9 mouse cellular contexts compared by ENCODE assay signal in genomic region chr19:43616415-43616861, GRCm38 (mm10). TPM values are rescaled to one million over a fixed set of nuclear protein-coding genes. Genes with fewer than 3 reads are reported as not detected.
A peak's percentile ranks its signal among the peaks of the same experiment; 100 is the strongest.
DNase-seq lines count a peak whose midpoint lies in the region; ATAC-seq and TF ChIP-seq lines count a peak whose summit lies in the region.
"Had no signal": no experiment of that assay in that cellular context is flagged by ENCODE, and none has a peak within 500 bp of the region (broad histone marks: within the 10 kb centered on the region; RNA-seq: fewer than 3 reads in every experiment).

No protein-coding gene starts in this region.

- no peak for TF ChIP-seq POLR2A in heart, adult 2 months (IDR thresholded peaks at IDR 0.05; ENCODE audit: insufficient read depth, low read depth, low read length)

- no peak for TF ChIP-seq EP300 in heart, adult 2 months (IDR thresholded peaks at IDR 0.05; ENCODE audit: insufficient read depth, low read depth, low read length)

- 2% methylated on average over 35 of the region's 35 CpGs for WGBS in heart, adult 2 months
- WGBS in forebrain, postnatal 0 days: under 1% methylated on average over 34 of the region's 35 CpGs
- 1% methylated on average over 35 of the region's 35 CpGs for WGBS in liver, embryonic 15.5 days (ENCODE audit: insufficient replicate concordance)

- no peaks in the 10 kb centered on the region; the same call in 1 of the 2 replicates for H3K4me1 ChIP-seq in heart, adult 2 months (ENCODE audit: control insufficient read depth, insufficient read depth, low read length)
- peaks cover 3% of the 10 kb centered on the region; the same call in 1 of the 2 replicates for H3K4me1 ChIP-seq in forebrain, postnatal 0 days (ENCODE audit: insufficient read depth)
- H3K4me1 ChIP-seq in liver, embryonic 15.5 days (replicated peaks): peaks cover 30% of the 10 kb centered on the region

- peak in 1 of 2 experiments; percentile 41 for DNase-seq in heart, adult 2 months
- no peak for DNase-seq in heart, postnatal 36 days
- DNase-seq in ES-CJ7 (ENCODE audit: low read depth, low spot score): peak; percentile 77
- peak; percentile 42 for DNase-seq in forebrain, postnatal 0 days
- no peak for DNase-seq in right cerebral cortex, postnatal 10 days (ENCODE audit: low spot score in 2 of 2)
- no peak for DNase-seq in left cerebral cortex, adult 9 months (ENCODE audit: low spot score in 2 of 2)
- no peak for DNase-seq in left cerebral cortex, adult 2 months (ENCODE audit: extremely low spot score in 1 of 2, low spot score in 2 of 2)

- intact Hi-C loops in heart, adult 2 months (cut with DNase I): no loop called here
- intact Hi-C loops in heart, postnatal 36 days (cut with DNase I): loop anchor here (10.0 kb wide), 1 partner anchor 232 kb away; the partner anchor contains the start of gene Hpse2
- intact Hi-C loops in left cerebral cortex, adult 2 months (cut with DNase I): loop anchor here (5.0 kb wide), 1 partner anchor 44 kb away; no protein-coding TSS in a partner anchor

- H3K9me3 ChIP-seq in forebrain, postnatal 0 days (ENCODE audit: low read length): no peaks in the 10 kb centered on the region
- H3K9me3 ChIP-seq in liver, embryonic 15.5 days (replicated peaks): no peaks in the 10 kb centered on the region

- peak overlapping the region; percentile 49 for H3K4me2 ChIP-seq in forebrain, postnatal 0 days (ENCODE audit: low read depth)
- peak overlapping the region; percentile 14 for H3K4me2 ChIP-seq in liver, embryonic 15.5 days

- no peak for TF ChIP-seq CTCF in heart, adult 2 months (IDR thresholded peaks at IDR 0.05)
- no peak for TF ChIP-seq CTCF in forebrain, postnatal 0 days (IDR thresholded peaks at IDR 0.05; ENCODE audit: low read depth)
- no peak for TF ChIP-seq CTCF in left cerebral cortex, adult 2 months (IDR thresholded peaks at IDR 0.05)

- H3K9ac ChIP-seq in heart, adult 2 months (ENCODE audit: low read depth, low read length): no peak overlapping the region
- H3K9ac ChIP-seq in forebrain, postnatal 0 days: peak overlapping the region; percentile 45; the same call in 1 of the 2 replicates
- H3K9ac ChIP-seq in liver, embryonic 15.5 days: no peak overlapping the region

- no peaks in the 10 kb centered on the region for H3K36me3 ChIP-seq in heart, adult 2 months (ENCODE audit: control insufficient read depth, insufficient read depth, low read length)
- H3K36me3 ChIP-seq in forebrain, postnatal 0 days (ENCODE audit: insufficient read depth): no peaks in the 10 kb centered on the region
- no peaks in the 10 kb centered on the region for H3K36me3 ChIP-seq in liver, embryonic 15.5 days (replicated peaks)

- peaks cover 52% of the 10 kb centered on the region for H3K27me3 ChIP-seq in heart, adult 2 months (ENCODE audit: control insufficient read depth, insufficient read depth, low read length)
- peaks cover 56% of the 10 kb centered on the region for H3K27me3 ChIP-seq in forebrain, postnatal 0 days (ENCODE audit: insufficient read depth, low read length)
- H3K27me3 ChIP-seq in liver, embryonic 15.5 days: peaks cover 100% of the 10 kb centered on the region

- no peaks in the 10 kb centered on the region for H3K79me2 ChIP-seq in heart, adult 2 months (replicated peaks; ENCODE audit: control insufficient read depth, insufficient read depth, low read length)

- 0 out of 2 replicates have a peak overlapping the region, but pooled peaks have one; percentile 16 for H3K4me3 ChIP-seq in heart, adult 2 months
- peak overlapping the region; percentile 38 for H3K4me3 ChIP-seq in forebrain, postnatal 0 days (ENCODE audit: low read depth, low read length)
- H3K4me3 ChIP-seq in liver, embryonic 15.5 days (replicated peaks): peak overlapping the region; percentile 3; the same call in 1 of the 2 replicates
- H3K4me3 ChIP-seq in left cerebral cortex, adult 2 months: no peak overlapping the region

- ATAC-seq in forebrain, postnatal 0 days: peak; percentile 62
- ATAC-seq in liver, embryonic 15.5 days (ENCODE audit: insufficient read depth): no peak

- H3K27ac ChIP-seq in heart, adult 2 months: no peak overlapping the region
- peak overlapping the region; percentile 40 for H3K27ac ChIP-seq in forebrain, postnatal 0 days (ENCODE audit: low read depth, low read length)
- H3K27ac ChIP-seq in liver, embryonic 15.5 days (replicated peaks): no peak overlapping the region
- no peak overlapping the region for H3K27ac ChIP-seq in left cerebral cortex, adult 2 months
- H3K27ac ChIP-seq: macrophage had no signal

RNA-seq across cellular contexts. Expression of gene Nkx2-3, which starts 4.3 kb away (rescaled TPM):
- total RNA-seq in heart, adult 2 months (2021): not detected
- polyA plus RNA-seq in heart, adult 2 months (2012; rRNA removed): not detected in 2 replicates
- total RNA-seq in heart, postnatal 36 days (2021): not detected
- 0.67 and 0.92 TPM in 2 replicates for total RNA-seq in forebrain, postnatal 0 days (2014; rRNA removed)
- polyA plus RNA-seq in forebrain, postnatal 0 days (2015; fragmentation: Nextera tagmentation; extraction: Ambion mirVana): 1.1 and 1.6 TPM in 2 replicates
- 0.14 and 0.28 TPM in 2 replicates for polyA plus RNA-seq in liver, embryonic 15.5 days (2015; fragmentation: Nextera tagmentation; extraction: Ambion mirVana)
- total RNA-seq in left cerebral cortex, adult 2 months (2021): not detected
- polyA plus RNA-seq: macrophage had no signal

RNA-seq across cellular contexts. Expression of gene Slc25a28, which starts 58.2 kb away (rescaled TPM):
- total RNA-seq in heart, adult 2 months (2021): 10 to 100 TPM; 23.3 to 31.7 TPM
- polyA plus RNA-seq in heart, adult 2 months (2012; rRNA removed): 48.3 and 50.0 TPM in 2 replicates
- 10 to 100 TPM; 27.9 to 29.3 TPM for total RNA-seq in heart, postnatal 36 days (2021)
- 45.2 and 67.2 TPM in 2 replicates for total RNA-seq in forebrain, postnatal 0 days (2014; rRNA removed)
- 13.1 and 15.6 TPM in 2 replicates for polyA plus RNA-seq in forebrain, postnatal 0 days (2015; fragmentation: Nextera tagmentation; extraction: Ambion mirVana)
- polyA plus RNA-seq in liver, embryonic 15.5 days (2015; fragmentation: Nextera tagmentation; extraction: Ambion mirVana): 5.1 and 5.7 TPM in 2 replicates
- 10 to 100 TPM; 43.3 to 46.3 TPM for total RNA-seq in left cerebral cortex, adult 2 months (2021)

Comparison
In these comparisons a context has a peak if more than half of its experiments do, and no peak if none do; other contexts are left out.
1. DNase-seq: peak in ES-CJ7 (single experiment) and forebrain, postnatal 0 days (single experiment); none in heart, postnatal 36 days (0 of 2), right cerebral cortex, postnatal 10 days (0 of 2), left cerebral cortex, adult 9 months (0 of 2) and left cerebral cortex, adult 2 months (0 of 2).